23 mouse cellular contexts compared by ENCODE assay signal in the genomic region with DNA sequence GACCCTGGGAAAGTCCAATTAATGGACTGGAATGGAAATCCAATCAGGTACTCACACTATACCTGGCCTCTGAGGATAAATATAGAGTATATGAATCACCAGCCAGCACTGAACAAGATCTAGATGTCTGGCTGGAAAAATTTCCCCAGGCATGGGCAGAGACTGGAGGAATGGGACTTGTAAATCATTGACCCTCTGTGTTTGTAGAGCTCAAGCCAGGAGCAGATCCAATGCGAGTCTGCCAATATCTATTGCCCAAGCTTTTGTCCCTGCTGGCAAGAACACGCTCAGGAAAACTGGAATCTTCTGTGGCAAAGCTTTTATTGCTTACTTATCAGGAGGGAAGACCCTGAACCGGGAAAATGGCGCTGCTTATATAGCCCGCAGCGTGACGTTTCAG.
DNase-seq lines count a peak whose midpoint lies in the region; ATAC-seq and TF ChIP-seq lines count a peak whose summit lies in the region.
"Had no signal": no experiment of that assay in that cellular context is flagged by ENCODE, and none has a peak within 500 bp of the region (broad histone marks: within the 10 kb centered on the region; RNA-seq: fewer than 3 reads in every experiment).

No protein-coding gene starts in this region.

- no peak for TF ChIP-seq EP300 in liver, postnatal 0 days (IDR thresholded peaks at IDR 0.05; ENCODE audit: low read depth)

- no peaks in the 10 kb centered on the region for H3K27me3 ChIP-seq in kidney, adult 2 months (replicated peaks; ENCODE audit: control insufficient read depth, insufficient read depth, low read length)
- no peaks in the 10 kb centered on the region for H3K27me3 ChIP-seq in liver, adult 2 months (ENCODE audit: control insufficient read depth, insufficient read depth, low read length)
- no peaks in the 10 kb centered on the region for H3K27me3 ChIP-seq in liver, embryonic 12.5 days (replicated peaks)
- no peaks in the 10 kb centered on the region for H3K27me3 ChIP-seq in liver, postnatal 0 days (ENCODE audit: insufficient read depth, low read length)
- H3K27me3 ChIP-seq: CH12.LX; embryonic facial prominence, embryonic 12.5 days; forebrain, embryonic 13.5 days; forebrain, embryonic 15.5 days; Patski had no signal

- 86% methylated on average over 7 of the region's 7 CpGs for WGBS in kidney, adult 2 months
- 31% methylated on average over 7 of the region's 7 CpGs for WGBS in liver, adult 2 months
- WGBS in liver, embryonic 12.5 days (ENCODE audit: insufficient replicate concordance): 69% methylated on average over 7 of the region's 7 CpGs
- WGBS in liver, postnatal 0 days (ENCODE audit: insufficient replicate concordance): 70% methylated on average over 7 of the region's 7 CpGs

- H3K27ac ChIP-seq in kidney, adult 2 months (ENCODE audit: insufficient read depth, low read depth, low read length): no peak overlapping the region
- H3K27ac ChIP-seq in liver, adult 2 months (replicated peaks; ENCODE audit: insufficient read depth, low read depth, low read length): peak overlapping the region; percentile 90
- no peak overlapping the region for H3K27ac ChIP-seq in liver, embryonic 12.5 days
- 0 out of 2 replicates have a peak overlapping the region, but pooled peaks have one; percentile 16 for H3K27ac ChIP-seq in liver, postnatal 0 days (ENCODE audit: low read depth)
- H3K27ac ChIP-seq: embryonic facial prominence, embryonic 10.5 days; embryonic facial prominence, embryonic 12.5 days; forebrain, embryonic 13.5 days; forebrain, embryonic 15.5 days had no signal

- no peak for ATAC-seq in liver, embryonic 12.5 days
- peak; percentile 83 for ATAC-seq in liver, postnatal 0 days
- ATAC-seq: activated CD4-positive, CD25-positive, alpha-beta regulatory T cell, adult 4 months; CD4-positive, CD25-positive, alpha-beta regulatory T cell, adult 4 months; forebrain, embryonic 13.5 days; forebrain, embryonic 15.5 days; Patski had no signal

- H3K9me3 ChIP-seq in liver, embryonic 12.5 days (replicated peaks): peaks cover 18% of the 10 kb centered on the region; the same call in 1 of the 2 replicates
- H3K9me3 ChIP-seq in liver, postnatal 0 days (ENCODE audit: low read length): no peaks in the 10 kb centered on the region
- H3K9me3 ChIP-seq: embryonic facial prominence, embryonic 10.5 days; embryonic facial prominence, embryonic 12.5 days; forebrain, embryonic 13.5 days; forebrain, embryonic 15.5 days had no signal

- H3K9ac ChIP-seq in liver, adult 2 months (ENCODE audit: low read depth, low read length): no peak overlapping the region
- no peak overlapping the region for H3K9ac ChIP-seq in liver, embryonic 12.5 days
- H3K9ac ChIP-seq in liver, postnatal 0 days (replicated peaks): no peak overlapping the region
- H3K9ac ChIP-seq: embryonic facial prominence, embryonic 12.5 days; forebrain, embryonic 13.5 days; forebrain, embryonic 15.5 days had no signal

- no peak overlapping the region for H3K4me3 ChIP-seq in kidney, adult 2 months (ENCODE audit: insufficient read depth, low read depth, low read length)
- H3K4me3 ChIP-seq in liver, adult 2 months (ENCODE audit: insufficient read depth, low read depth, low read length): no peak overlapping the region
- no peak overlapping the region for H3K4me3 ChIP-seq in liver, embryonic 12.5 days
- no peak overlapping the region for H3K4me3 ChIP-seq in liver, postnatal 0 days (ENCODE audit: low read depth, low read length)
- H3K4me3 ChIP-seq: embryonic facial prominence, embryonic 10.5 days; embryonic facial prominence, embryonic 12.5 days; forebrain, embryonic 13.5 days; forebrain, embryonic 15.5 days had no signal

- H3K79me2 ChIP-seq in liver, adult 2 months (ENCODE audit: control insufficient read depth, insufficient read depth, low read length): no peaks in the 10 kb centered on the region

- H3K36me3 ChIP-seq in kidney, adult 2 months (ENCODE audit: control insufficient read depth, insufficient read depth, low read length): no peaks in the 10 kb centered on the region
- no peaks in the 10 kb centered on the region for H3K36me3 ChIP-seq in liver, adult 2 months (ENCODE audit: control insufficient read depth, insufficient read depth, low read length)
- no peaks in the 10 kb centered on the region for H3K36me3 ChIP-seq in liver, embryonic 12.5 days
- no peaks in the 10 kb centered on the region for H3K36me3 ChIP-seq in liver, postnatal 0 days (replicated peaks; ENCODE audit: insufficient read depth, low read length)
- H3K36me3 ChIP-seq: embryonic facial prominence, embryonic 10.5 days; embryonic facial prominence, embryonic 12.5 days; forebrain, embryonic 15.5 days; G1E had no signal

- peak; percentile 40 for DNase-seq in kidney, adult 2 months
- DNase-seq in kidney, postnatal 25 days: no peak
- peak; percentile 99 for DNase-seq in liver, adult 2 months (ENCODE audit: extremely low read depth, low read depth, low spot score)
- no peak for DNase-seq in liver, postnatal 0 days
- DNase-seq in liver: no peak
- DNase-seq: adrenal gland, adult 8-10 months; adrenal gland, postnatal 14 days; B cell, adult 2 months; cerebellum, adult 11-12 months; cerebellum, adult 2 months; cerebellum, adult 9-10 months; cerebellum, postnatal 10 days; cerebellum, postnatal 25 days had no signal

- no peak for TF ChIP-seq POLR2A in kidney, adult 2 months (IDR thresholded peaks at IDR 0.05; ENCODE audit: low read depth, low read length)
- no peak for TF ChIP-seq POLR2A in liver, adult 2 months (IDR thresholded peaks at IDR 0.05; ENCODE audit: extremely low read depth, insufficient read depth, low read length)

- H3K4me1 ChIP-seq in kidney, adult 2 months (ENCODE audit: control insufficient read depth, insufficient read depth, low read length): no peaks in the 10 kb centered on the region
- peaks cover 15% of the 10 kb centered on the region for H3K4me1 ChIP-seq in liver, adult 2 months (ENCODE audit: control insufficient read depth, insufficient read depth, low read length)
- H3K4me1 ChIP-seq in liver, embryonic 12.5 days: no peaks in the 10 kb centered on the region
- H3K4me1 ChIP-seq in liver, postnatal 0 days (ENCODE audit: insufficient read depth): peaks cover 4% of the 10 kb centered on the region; the same call in 1 of the 2 replicates
- H3K4me1 ChIP-seq: embryonic facial prominence, embryonic 10.5 days; embryonic facial prominence, embryonic 12.5 days; forebrain, embryonic 13.5 days; forebrain, embryonic 15.5 days had no signal

- no peak overlapping the region for H3K4me2 ChIP-seq in liver, embryonic 12.5 days
- no peak overlapping the region for H3K4me2 ChIP-seq in liver, postnatal 0 days (ENCODE audit: low read depth, low read length)
- H3K4me2 ChIP-seq: embryonic facial prominence, embryonic 12.5 days; forebrain, embryonic 13.5 days; forebrain, embryonic 15.5 days had no signal

- no peak for TF ChIP-seq CTCF in kidney, adult 2 months (conservative IDR thresholded peaks at IDR 0.05; ENCODE audit: insufficient read depth, insufficient read length, low read depth, low read length)
- no peak for TF ChIP-seq CTCF in liver, adult 2 months (IDR thresholded peaks at IDR 0.05; ENCODE audit: low read depth, low read length)
- TF ChIP-seq CTCF in liver, postnatal 0 days (IDR thresholded peaks at IDR 0.05; ENCODE audit: low read depth): no peak

Comparison
In these comparisons a context has a peak if more than half of its experiments do, and no peak if none do; other contexts are left out.
1. DNase-seq: peak in kidney, adult 2 months (single experiment) and liver, adult 2 months (single experiment); none in kidney, postnatal 25 days (0 of 2), liver, postnatal 0 days (single experiment) and liver (single experiment).
2. H3K27ac ChIP-seq: peak in liver, adult 2 months (single experiment) and liver, postnatal 0 days (single experiment); none in kidney, adult 2 months (single experiment) and liver, embryonic 12.5 days (single experiment).